Mouse (Mus musculus) liver, embryonic 14.5 days (tissue): ENCODE results near the gene Hnrnph2. TPM values are rescaled to one million over a fixed set of nuclear protein-coding genes. Genes with fewer than 3 reads are reported as not detected.

Experiments
- ATAC-seq: fragments of 200-750 bp; cut with Nextera tagmentation; 2 replicates; pipeline ENCODE4 v1.8.0; 2017; ENCODE audit warnings: moderate number of reproducible peaks, mild to moderate bottlenecking, moderate library complexity; ENCODE audit not compliant: insufficient read depth
- DNase-seq, 3 experiments: peaks; one replicate each; pipeline ENCODE4 v3.0.0-alpha.2; 2012 to 2013; ENCODE audit warnings: low read depth in 3 of 3, low spot score in 3 of 3
- H3K27ac ChIP-seq: fragments of 300-500 bp; sonication (generic); 2 replicates; pipeline ENCODE4 v1.5.1; 2014; ENCODE audit warnings: moderate library complexity, mild to moderate bottlenecking, control low read depth, inconsistent platforms
- H3K27me3 ChIP-seq: fragments of 300-500 bp; sonication (generic); 2 replicates; pipeline ENCODE4 v1.6.1; 2014; ENCODE audit warnings: mild to moderate bottlenecking, low read length, moderate library complexity; ENCODE audit not compliant: control insufficient read depth, insufficient read depth
- H3K36me3 ChIP-seq: fragments of 300-500 bp; sonication (generic); replicated peaks from 2 replicates; pipeline ENCODE4 v1.6.1; 2014; ENCODE audit warnings: low read depth; ENCODE audit not compliant: control insufficient read depth, insufficient read depth
- H3K4me1 ChIP-seq, 2 experiments: fragments of 200-500 bp in 1 of 2; fragments of 300-500 bp in 1 of 2; sonication (generic) in 1 of 2; replicated peaks; 2 replicates each; pipeline ENCODE4 v1.6.1; 2012 to 2014; ENCODE audit warnings: antibody characterized with exemption in 1 of 2, inconsistent platforms in 1 of 2, low read length in 1 of 2; ENCODE audit not compliant: control insufficient read depth in 2 of 2, insufficient read depth in 2 of 2
- H3K4me2 ChIP-seq: fragments of 300-500 bp; sonication (generic); 2 replicates; pipeline ENCODE4 v1.6.1; 2014; ENCODE audit warnings: low read depth, mild to moderate bottlenecking, control low read depth, moderate library complexity
- H3K4me3 ChIP-seq, 2 experiments: fragments of 200-500 bp in 1 of 2; fragments of 300-500 bp in 1 of 2; sonication (generic) in 1 of 2; 2 replicates each; pipeline ENCODE4 v1.5.1; 2012 to 2014; ENCODE audit warnings: low read depth in 2 of 2, low read length in 2 of 2, mild to moderate bottlenecking in 2 of 2, control low read depth in 1 of 2, inconsistent platforms in 1 of 2, moderate library complexity in 1 of 2; ENCODE audit not compliant: insufficient read depth in 1 of 2
- H3K9ac ChIP-seq: fragments of 300-500 bp; sonication (generic); replicated peaks from 2 replicates; pipeline ENCODE4 v1.6.1; 2014; ENCODE audit warnings: mild to moderate bottlenecking, control low read depth, moderate library complexity
- H3K9me3 ChIP-seq: fragments of 300-500 bp; sonication (generic); 2 replicates; pipeline ENCODE4 v1.6.1; 2016; ENCODE audit warnings: low read length, mixed read lengths; ENCODE audit not compliant: control insufficient read depth
- CTCF ChIP-seq: IDR thresholded peaks from 2 replicates; pipeline ENCODE4 v1.5.1; 2016; ENCODE audit warnings: antibody characterized with exemption, low read depth, control low read depth
- EP300 ChIP-seq: IDR thresholded peaks from 2 replicates; pipeline ENCODE4 v1.6.1; 2016; ENCODE audit warnings: antibody characterized with exemption, low read depth
- WGBS: fragments of 180-500 bp; shearing (Covaris S2); extraction: QIAGEN DNeasy Blood & Tissue Kit; methylation state at CpG from one replicate; pipeline ENCODE4 v1.1.7; 2014; ENCODE audit not compliant: insufficient replicate concordance; 5-methylcytosine and 5-hydroxymethylcytosine counted together
- polyA plus RNA-seq, 2 experiments: library from polyadenylated mRNA; depleted of rRNA in 1 of 2; stranded (reverse) in 1 of 2; unstranded in 1 of 2; fragments of >200 nt; fragmentation: Nextera tagmentation in 1 of 2; extraction: Ambion mirVana in 1 of 2; gene quantifications; 2 replicates each; pipeline versions ENCODE4 v1.2.1 to v1.2.3; 2012 to 2014

Gene Hnrnph2
- polyA plus RNA-seq, 2 experiments: 47.4 to 53.7 TPM

- ATAC-seq: peak; percentile 63
- DNase-seq: peak in 1 of 3 experiments; percentile 24
- no peaks in the 10 kb centered on the region for H3K9me3 ChIP-seq
- H3K4me2 ChIP-seq: peak overlapping the region; percentile 57
- no peaks in the 10 kb centered on the region for H3K36me3 ChIP-seq
- peak overlapping the region; percentile 35 to 58 for H3K4me3 ChIP-seq
- no peak for TF ChIP-seq EP300
- TF ChIP-seq CTCF: no peak
- peaks cover 2 to 11% of the 10 kb centered on the region in 2 experiments; a peak in 2 of 4 replicates for H3K4me1 ChIP-seq
- H3K27ac ChIP-seq: no peak overlapping the region
- H3K27me3 ChIP-seq: no peaks in the 10 kb centered on the region
- 11% methylated on average over 15 of the region's 15 CpGs for WGBS
- peak overlapping the region; percentile 11 for H3K9ac ChIP-seq
Observed at GRCm38 (mm10) chrX:134612285-134612959, 11.4 kb downstream of the Hnrnph2 start.

DNA sequence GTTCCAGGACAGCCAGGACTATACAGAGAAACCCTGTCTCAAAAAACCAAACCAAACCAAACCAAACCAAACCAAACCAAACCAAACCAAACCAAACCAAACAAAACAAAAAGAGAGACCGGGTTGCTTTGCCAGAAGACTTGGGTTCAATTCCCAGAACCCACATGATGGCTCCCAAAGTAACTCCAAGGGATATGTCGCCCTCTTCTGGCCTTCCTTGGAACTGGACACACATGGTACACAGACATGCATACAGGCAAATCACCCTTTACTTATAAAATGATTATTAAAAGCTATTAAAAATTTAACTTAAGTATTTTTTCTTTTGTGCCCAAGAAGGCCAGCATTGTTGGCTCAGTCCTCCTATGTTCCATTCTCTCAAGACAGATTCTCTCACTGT lies 13.3 kb downstream of the Hnrnph2 start:
- Histone ChIP-seq H3K9me3 (no peaks in the 10 kb centered on the region), H3K4me2 (no peak overlapping the region), H3K27me3 (no peaks in the 10 kb centered on the region), H3K36me3 (no peaks in the 10 kb centered on the region), H3K4me1 (peaks cover 2 to 11% of the 10 kb centered on the region in 2 experiments; a peak in 2 of 4 replicates), H3K27ac (no peak overlapping the region), H3K4me3 (no peak overlapping the region), H3K9ac (no peak overlapping the region)
- peak in 1 of 3 experiments; percentile 27 for DNase-seq
- TF ChIP-seq EP300 (no peak), CTCF (peak; percentile 64)
- ATAC-seq: no peak
- WGBS: 40% methylated on average over 2 of the region's 2 CpGs

GRCm38 (mm10) chrX:134619695-134620094 lies 18.7 kb downstream of the Hnrnph2 start:
- H3K36me3 ChIP-seq: no peaks in the 10 kb centered on the region
- TF ChIP-seq EP300: no peak
- TF ChIP-seq CTCF: no peak
- DNase-seq (no peak), ATAC-seq (no peak)
- no peak overlapping the region for H3K4me3 ChIP-seq
- H3K9ac ChIP-seq: no peak overlapping the region
- no peaks in the 10 kb centered on the region for H3K9me3 ChIP-seq
- WGBS: 64% methylated on average over 9 of the region's 9 CpGs
- no peak overlapping the region for H3K27ac ChIP-seq
- H3K27me3 ChIP-seq: no peaks in the 10 kb centered on the region
- no peak overlapping the region for H3K4me2 ChIP-seq
- no peaks in the 10 kb centered on the region for H3K4me1 ChIP-seq

DNA sequence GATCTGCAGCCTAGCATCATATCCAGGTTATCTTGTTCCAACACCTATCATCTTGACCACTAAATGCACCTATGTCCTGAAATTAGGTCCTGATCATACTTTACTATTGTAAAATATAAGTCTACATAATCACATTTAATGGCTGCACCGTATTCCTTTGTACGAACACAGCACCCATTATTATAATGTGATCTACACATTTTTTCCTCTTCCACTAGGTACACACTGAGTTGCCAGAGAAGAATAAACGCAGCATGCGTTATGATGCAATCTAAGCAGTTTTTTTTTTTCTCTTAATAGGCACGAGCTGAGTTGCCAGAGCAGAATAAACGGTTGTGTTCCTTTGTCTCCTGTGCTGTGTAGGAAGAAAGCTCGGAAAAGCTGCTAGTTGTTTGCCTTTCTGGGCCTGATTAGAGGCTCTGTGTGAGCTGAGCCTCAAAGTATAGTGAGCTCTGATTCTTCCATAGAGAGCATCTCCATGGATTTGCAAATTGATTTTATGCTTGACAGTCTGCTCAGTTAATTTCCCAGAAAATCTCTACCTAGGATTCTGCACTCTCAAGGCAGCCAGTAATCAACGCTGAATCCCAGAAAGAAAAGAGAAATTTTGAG lies 19.4 kb downstream of the Hnrnph2 start:
- TF ChIP-seq EP300: no peak
- no peak for TF ChIP-seq CTCF
- 57% methylated on average over 8 of the region's 8 CpGs for WGBS
- no peaks in the 10 kb centered on the region for H3K4me1 ChIP-seq
- H3K27me3 ChIP-seq: no peaks in the 10 kb centered on the region
- no peak overlapping the region for H3K4me3 ChIP-seq
- no peak overlapping the region for H3K27ac ChIP-seq
- H3K9ac ChIP-seq: no peak overlapping the region
- H3K9me3 ChIP-seq: no peaks in the 10 kb centered on the region
- DNase-seq (no peak), ATAC-seq (no peak)
- H3K36me3 ChIP-seq: no peaks in the 10 kb centered on the region
- no peak overlapping the region for H3K4me2 ChIP-seq

DNA sequence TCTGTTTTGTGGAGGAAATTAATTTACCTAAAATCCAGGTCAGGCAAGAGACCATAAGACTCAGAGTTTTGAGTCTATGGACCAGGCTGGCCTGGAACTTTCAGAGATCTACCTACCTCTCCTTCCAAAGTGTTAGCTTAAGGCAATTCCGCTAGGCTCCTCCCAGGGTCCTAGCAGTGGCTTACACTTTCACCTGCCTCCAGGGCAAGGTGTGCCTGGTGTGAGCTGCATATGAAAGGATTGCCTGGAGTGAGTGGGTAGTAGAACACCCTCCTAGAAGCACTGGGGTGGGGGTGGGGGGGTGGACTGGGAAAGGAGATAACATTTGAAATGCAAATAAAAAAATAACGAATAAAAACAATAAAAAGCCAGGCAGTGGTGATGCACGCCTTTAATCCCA lies 20.7 kb downstream of the Hnrnph2 start:
- WGBS: 57% methylated on average over 3 of the region's 3 CpGs
- no peaks in the 10 kb centered on the region for H3K4me1 ChIP-seq
- DNase-seq (no peak), ATAC-seq (no peak)
- no peaks in the 10 kb centered on the region for H3K36me3 ChIP-seq
- H3K27me3 ChIP-seq: no peaks in the 10 kb centered on the region
- no peak overlapping the region for H3K9ac ChIP-seq
- no peak overlapping the region for H3K4me2 ChIP-seq
- no peak overlapping the region for H3K4me3 ChIP-seq
- no peak overlapping the region for H3K27ac ChIP-seq
- TF ChIP-seq EP300 (no peak), CTCF (no peak)
- no peaks in the 10 kb centered on the region for H3K9me3 ChIP-seq
